Mouse (Mus musculus): ENCODE results near the gene Card6. TPM values are rescaled to one million over a fixed set of nuclear protein-coding genes. Genes with fewer than 3 reads are reported as not detected.

The Card6 gene
- polyA plus RNA-seq, 1 experiment from 2014 or later = 1.7 TPM

- no peak for ATAC-seq (ENCODE audit: insufficient number of reproducible peaks, low FRiP score, low TSS enrichment, low read depth)
- Histone ChIP-seq H3K9me3 (replicated peaks) (no peaks in the 10 kb centered on the region), H3K27ac (replicated peaks) (no peak overlapping the region), H3K36me3 (no peaks in the 10 kb centered on the region), H3K4me1 (no peaks in the 10 kb centered on the region), H3K27me3 (no peaks in the 10 kb centered on the region), H3K9ac (no peak overlapping the region), H3K4me3 (replicated peaks) (no peak overlapping the region), H3K4me2 (replicated peaks) (no peak overlapping the region)
- 53% methylated on average over 15 of the region's 15 CpGs for WGBS
These were observed 39.4 kb downstream of the Card6 start for GRCm38 (mm10) chr15:5068801-5069518.

- Histone ChIP-seq H3K9ac (no peak within 1 kb of the TSS), H3K36me3 (no peaks in the 10 kb centered on the region), H3K27me3 (no peaks in the 10 kb centered on the region), H3K27ac (replicated peaks) (no peak within 1 kb of the TSS), H3K4me3 (replicated peaks) (no peak within 1 kb of the TSS), H3K4me2 (replicated peaks) (no peak within 1 kb of the TSS), H3K4me1 (no peaks in the 10 kb centered on the region), H3K9me3 (replicated peaks) (no peaks in the 10 kb centered on the region)
- ATAC-seq (ENCODE audit: insufficient number of reproducible peaks, low FRiP score, low TSS enrichment, low read depth) = no peak
These were observed 44.7 kb downstream of the Card6 start, which contains the start of gene C7 for GRCm38 (mm10) chr15:5063635-5064034. TSS of gene C7 (minus strand) at chr15:5063740.

Other genes starting within 250 kb of the Card6 start
- not detected in 2 replicates for gene Mroh2b, start 209.8 kb downstream of the Card6 start, polyA plus RNA-seq (2015; fragmentation: Nextera tagmentation; extraction: Ambion mirVana)
- 0.09 TPM in 1 of 2 replicates, not detected in the other for gene C7, start 44.8 kb downstream of the Card6 start, polyA plus RNA-seq (2015; fragmentation: Nextera tagmentation; extraction: Ambion mirVana)
- gene Rpl37, start 8.1 kb upstream of the Card6 start, polyA plus RNA-seq (2015; fragmentation: Nextera tagmentation; extraction: Ambion mirVana) = 560 and 603 TPM in 2 replicates
- gene Prkaa1, start 35.3 kb upstream of the Card6 start, polyA plus RNA-seq (2015; fragmentation: Nextera tagmentation; extraction: Ambion mirVana) = 16.1 and 17.2 TPM in 2 replicates
- gene Ttc33, start 77.0 kb upstream of the Card6 start, polyA plus RNA-seq (2015; fragmentation: Nextera tagmentation; extraction: Ambion mirVana) = 37.7 and 40.2 TPM in 2 replicates
- 5.0 and 5.7 TPM in 2 replicates for gene Ptger4, start 135.6 kb upstream of the Card6 start, polyA plus RNA-seq (2015; fragmentation: Nextera tagmentation; extraction: Ambion mirVana)

Measured in embryonic facial prominence, embryonic 15.5 days (tissue).